Mouse (Mus musculus) yolk sac, embryonic 10.5 days (tissue): ENCODE measurements around the gene Rbm20.
"Not testable (repeated sequence)": the region's sequence is repeated elsewhere in the genome, so short reads cannot be mapped to it uniquely, and the experiment has no call there.

Source experiments
- DNase-seq: peaks from one replicate; pipeline ENCODE4 v3.0.0-alpha.2; 2017; ENCODE audit warnings: low spot score

Gene Rbm20

DNA sequence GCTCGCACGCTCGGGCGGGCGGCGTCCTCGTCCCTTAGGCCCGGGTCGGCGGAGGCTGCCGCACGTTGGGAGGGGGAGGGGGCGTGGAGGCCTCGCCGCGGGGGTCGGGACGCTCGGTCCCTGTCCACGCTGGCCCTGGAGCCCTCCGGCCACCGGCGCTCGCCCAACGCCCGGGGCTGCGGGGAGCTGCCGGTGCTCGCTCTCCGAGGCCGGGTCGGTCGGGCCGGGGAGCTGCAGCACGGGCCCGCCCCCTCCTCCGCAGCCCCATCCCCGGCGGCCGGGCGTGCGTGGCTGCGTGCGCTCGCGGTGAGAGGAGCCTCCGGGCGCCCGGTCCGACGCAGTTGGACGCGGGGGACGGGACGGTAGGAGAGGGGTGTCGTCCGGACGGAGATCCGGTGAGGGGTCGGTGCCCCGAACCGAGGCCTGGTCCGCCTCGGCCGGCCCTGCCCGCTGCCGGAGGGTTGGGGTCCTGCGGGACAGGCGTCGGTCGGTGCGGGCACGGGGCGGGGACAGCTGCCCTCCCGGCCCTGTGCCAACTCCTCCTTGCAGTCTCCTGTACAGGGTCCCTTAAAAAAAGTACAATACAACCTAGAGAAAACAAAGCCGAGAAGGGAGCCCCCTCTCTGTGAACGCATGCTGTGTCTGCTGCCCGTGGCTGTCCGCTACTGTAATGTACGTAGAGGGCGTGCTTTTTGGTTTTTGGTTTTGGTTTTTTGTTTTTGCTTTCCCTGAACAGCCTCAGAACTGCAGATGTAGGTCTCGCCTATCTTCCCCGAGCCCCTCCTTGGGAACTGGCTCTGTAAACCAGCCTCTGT, 226.6 kb downstream of the Rbm20 start:
- peak; percentile 39 for DNase-seq

DNA sequence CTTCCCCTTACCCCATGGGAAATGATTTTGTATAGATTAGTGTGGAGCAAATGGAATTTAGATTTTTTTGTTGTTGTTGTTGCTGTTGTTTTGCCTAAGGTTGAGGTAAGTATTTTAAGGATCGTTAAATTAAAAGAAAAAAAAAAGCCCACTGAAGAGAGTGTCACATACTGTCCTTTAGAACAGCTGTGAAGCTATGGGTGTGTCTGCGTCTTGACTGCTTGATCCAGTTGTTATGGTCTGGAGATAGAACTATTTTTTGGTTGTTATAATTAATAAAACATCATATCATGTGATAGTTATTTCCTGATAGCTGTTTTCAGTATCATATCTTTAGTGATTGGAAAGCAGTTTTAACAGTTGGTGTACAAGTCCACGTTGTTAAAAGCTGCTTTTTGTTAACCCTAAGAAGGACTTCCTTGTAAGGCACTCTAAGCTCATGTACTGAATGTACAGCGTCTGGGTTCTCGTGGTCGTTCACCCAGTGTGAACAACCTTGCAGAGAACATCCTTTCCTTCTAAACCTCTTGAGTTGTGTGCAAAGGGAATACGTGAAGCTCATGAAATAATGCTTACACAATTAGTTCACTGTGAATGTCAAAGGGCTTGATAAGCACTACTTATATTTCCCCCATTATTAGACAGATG, 227.9 kb downstream of the Rbm20 start:
- DNase-seq, result no peak

DNA sequence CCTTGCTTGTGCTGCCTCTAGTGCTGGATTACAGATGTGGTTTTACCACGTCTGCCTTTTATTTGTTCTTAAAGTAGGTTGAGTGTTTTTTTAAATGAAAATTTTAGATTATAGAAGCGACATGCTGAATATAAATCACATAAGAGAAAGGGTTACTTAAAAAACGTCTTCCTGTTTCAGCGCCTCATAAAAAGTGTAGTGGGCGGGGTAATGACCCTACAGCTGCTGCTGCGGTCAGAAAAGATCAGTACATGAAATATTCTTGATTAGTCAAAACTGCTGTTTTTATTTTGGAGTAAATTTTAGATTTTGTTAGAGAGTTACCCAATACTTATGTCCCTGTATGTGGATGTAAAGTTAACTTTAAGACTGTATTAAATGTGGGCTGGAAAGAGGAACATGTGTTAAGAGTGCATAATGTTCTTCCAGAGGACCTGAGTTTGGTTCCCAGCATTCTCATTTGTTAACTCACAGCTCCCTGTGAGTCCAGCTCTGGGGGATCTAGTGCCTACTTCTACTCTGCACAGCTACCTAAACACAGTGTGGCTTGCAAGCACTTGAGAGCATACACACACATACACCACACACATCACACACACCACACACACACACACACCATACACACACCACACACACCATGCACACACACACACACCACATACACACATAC, 229.1 kb downstream of the Rbm20 start:
- DNase-seq, result no peak

- DNase-seq, result not testable (repeated sequence)
Measured at GRCm38 (mm10) chr19:53906703-53907070, 229.6 kb downstream of the Rbm20 start.

DNA sequence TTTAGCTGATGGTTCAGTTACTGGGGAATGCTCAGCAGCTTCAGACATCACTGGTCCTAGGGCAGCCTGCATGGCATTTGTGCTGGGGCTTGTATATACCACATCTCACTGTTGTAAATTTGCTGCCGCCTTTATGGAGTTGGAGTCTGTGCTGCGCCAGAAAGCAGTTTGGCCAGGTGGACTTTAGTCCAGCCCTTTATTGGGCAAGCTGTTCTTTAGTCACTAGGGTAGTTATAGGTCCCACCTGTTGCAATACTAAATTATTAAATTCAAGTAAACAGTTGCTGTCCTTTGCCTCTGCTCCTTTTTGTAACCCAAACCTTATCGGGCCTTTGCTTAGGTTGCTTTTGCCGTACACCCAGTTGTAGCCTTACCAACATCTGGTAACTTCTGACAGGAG, 237.8 kb downstream of the Rbm20 start:
- no peak for DNase-seq
